Mouse (Mus musculus): ENCODE data around the gene Tnr. TPM values are rescaled to one million over a fixed set of nuclear protein-coding genes. Genes with fewer than 3 reads are reported as not detected.

The Tnr gene
- total and polyA plus RNA-seq, 2 experiments from 2014 or later: 5.4 to 51.5 TPM

GRCm38 (mm10) chr1:159535582-159535981 lies 12.0 kb downstream of the Tnr start:
- Histone ChIP-seq H3K27me3 (ENCODE audit: insufficient read depth, low read length) (no peaks in the 10 kb centered on the region), H3K4me3 (ENCODE audit: low read length) (no peak overlapping the region), H3K36me3 (ENCODE audit: insufficient read depth, low read length) (no peaks in the 10 kb centered on the region), H3K4me2 (ENCODE audit: low read depth, low read length) (no peak overlapping the region), H3K27ac (no peak overlapping the region), H3K9ac (replicated peaks; ENCODE audit: low read length) (no peak overlapping the region), H3K9me3 (ENCODE audit: low read length) (no peaks in the 10 kb centered on the region), H3K4me1 (ENCODE audit: insufficient read depth, low read length) (peaks cover 6% of the 10 kb centered on the region)
- WGBS: 12% methylated on average over 4 of the region's 4 CpGs
- TF ChIP-seq CTCF (IDR thresholded peaks at IDR 0.05; ENCODE audit: low read depth): no peak
- no peak for DNase-seq (ENCODE audit: low spot score)
- no peak for ATAC-seq

DNA sequence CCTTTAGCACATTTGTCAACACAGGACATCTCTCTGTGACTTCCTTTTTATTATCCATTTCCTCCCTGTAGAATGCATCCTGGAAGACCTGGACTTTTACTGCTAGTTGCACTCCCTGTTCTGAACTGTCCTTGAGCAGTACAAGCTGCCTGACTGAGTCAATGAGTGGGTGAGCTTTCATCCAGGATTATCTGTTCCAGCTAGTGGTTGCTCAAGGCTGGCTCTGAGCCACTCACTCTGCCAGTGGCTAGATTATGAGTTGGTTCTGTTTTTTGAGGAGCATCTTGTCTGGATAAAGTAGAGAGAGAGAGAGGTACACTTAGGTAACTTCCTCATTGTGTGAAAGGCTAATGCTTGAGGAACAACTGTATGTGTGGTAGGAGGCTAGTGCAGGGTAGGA lies 14.0 kb downstream of the Tnr start:
- no peak for TF ChIP-seq CTCF (IDR thresholded peaks at IDR 0.05; ENCODE audit: low read depth)
- Histone ChIP-seq H3K4me1 (ENCODE audit: insufficient read depth, low read length) (peaks cover 6% of the 10 kb centered on the region; the same call in 1 of the 2 replicates), H3K36me3 (ENCODE audit: insufficient read depth, low read length) (no peaks in the 10 kb centered on the region), H3K4me3 (ENCODE audit: low read length) (no peak overlapping the region), H3K4me2 (ENCODE audit: low read depth, low read length) (no peak overlapping the region), H3K27me3 (ENCODE audit: insufficient read depth, low read length) (no peaks in the 10 kb centered on the region), H3K9me3 (ENCODE audit: low read length) (no peaks in the 10 kb centered on the region), H3K27ac (no peak overlapping the region), H3K9ac (replicated peaks; ENCODE audit: low read length) (no peak overlapping the region)
- DNase-seq (ENCODE audit: low spot score) (no peak), ATAC-seq (no peak)

GRCm38 (mm10) chr1:159538076-159538475 lies 14.5 kb downstream of the Tnr start:
- DNase-seq (ENCODE audit: low spot score): no peak
- no peak overlapping the region for H3K4me2 ChIP-seq (ENCODE audit: low read depth, low read length)
- H3K27ac ChIP-seq: no peak overlapping the region
- WGBS: 23% methylated on average over 7 of the region's 7 CpGs
- H3K36me3 ChIP-seq (ENCODE audit: insufficient read depth, low read length): no peaks in the 10 kb centered on the region
- H3K27me3 ChIP-seq (ENCODE audit: insufficient read depth, low read length): no peaks in the 10 kb centered on the region
- no peak overlapping the region for H3K9ac ChIP-seq (replicated peaks; ENCODE audit: low read length)
- ATAC-seq: no peak
- no peaks in the 10 kb centered on the region for H3K9me3 ChIP-seq (ENCODE audit: low read length)
- 0 out of 2 replicates have a peak, but pooled peaks cover 2% of the 10 kb centered on the region for H3K4me1 ChIP-seq (ENCODE audit: insufficient read depth, low read length)
- no peak for TF ChIP-seq CTCF (IDR thresholded peaks at IDR 0.05; ENCODE audit: low read depth)
- no peak overlapping the region for H3K4me3 ChIP-seq (ENCODE audit: low read length)

DNA sequence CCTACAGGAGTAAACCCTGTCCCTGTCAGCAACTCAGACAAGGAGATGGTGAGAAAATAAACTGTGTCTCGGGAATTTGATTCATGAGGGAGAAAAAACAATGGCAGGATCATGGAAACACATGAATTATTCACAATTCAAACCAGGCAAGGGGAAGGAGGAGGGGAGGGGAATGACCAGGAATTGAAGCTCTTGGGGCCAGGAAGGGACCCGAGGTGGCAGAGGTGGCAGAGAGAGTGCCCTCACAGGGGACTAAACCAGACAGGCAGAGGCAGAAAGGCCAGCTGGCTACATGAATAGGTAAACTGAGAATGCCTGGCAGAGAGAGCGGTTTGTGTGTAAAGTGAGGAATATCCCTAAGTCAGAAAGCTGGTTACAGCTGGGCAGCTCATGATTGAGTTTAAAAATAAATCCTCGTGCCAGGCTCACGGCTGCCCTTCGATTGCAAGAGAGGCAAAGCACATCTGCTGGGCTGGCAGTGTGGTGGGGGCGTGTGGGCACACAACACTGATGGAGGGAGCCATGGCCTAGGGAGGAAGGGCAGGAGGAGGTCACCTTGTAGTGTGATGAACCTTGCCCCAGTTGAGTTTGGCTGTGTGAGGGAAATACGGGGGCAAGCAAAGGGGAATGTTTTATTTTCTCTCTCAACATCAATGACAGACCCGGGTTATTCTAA lies 22.0 kb downstream of the Tnr start:
- DNase-seq (ENCODE audit: low spot score): no peak
- 50% methylated on average over 9 of the region's 9 CpGs for WGBS
- H3K9ac ChIP-seq (replicated peaks; ENCODE audit: low read length): no peak overlapping the region
- no peak overlapping the region for H3K27ac ChIP-seq
- no peaks in the 10 kb centered on the region for H3K36me3 ChIP-seq (ENCODE audit: insufficient read depth, low read length)
- no peaks in the 10 kb centered on the region for H3K27me3 ChIP-seq (ENCODE audit: insufficient read depth, low read length)
- no peak overlapping the region for H3K4me2 ChIP-seq (ENCODE audit: low read depth, low read length)
- no peaks in the 10 kb centered on the region for H3K9me3 ChIP-seq (ENCODE audit: low read length)
- no peak overlapping the region for H3K4me3 ChIP-seq (ENCODE audit: low read length)
- no peak for ATAC-seq
- TF ChIP-seq CTCF (IDR thresholded peaks at IDR 0.05; ENCODE audit: low read depth): no peak
- H3K4me1 ChIP-seq (ENCODE audit: insufficient read depth, low read length): no peaks in the 10 kb centered on the region

DNA sequence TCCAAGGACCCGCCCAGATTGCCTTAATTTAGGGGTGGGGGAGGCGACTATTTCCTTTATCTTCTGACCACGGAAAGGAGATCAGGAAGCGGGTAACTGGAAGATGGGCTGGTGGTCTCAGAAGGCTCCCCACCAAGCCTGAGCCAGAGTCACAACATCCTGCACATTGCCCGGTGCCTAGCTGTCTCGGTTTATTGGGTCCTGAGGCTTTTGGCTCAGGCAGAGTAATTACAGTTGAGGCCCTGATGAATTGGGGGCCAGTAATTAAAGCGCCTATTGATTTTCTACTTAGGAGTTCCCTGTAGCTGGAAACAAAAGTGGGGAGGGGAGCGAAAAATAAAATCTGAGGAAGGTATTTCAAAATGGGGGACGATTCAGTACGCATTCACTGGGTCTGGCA lies 27.5 kb downstream of the Tnr start:
- WGBS: 64% methylated on average over 10 of the region's 10 CpGs
- H3K9ac ChIP-seq (replicated peaks; ENCODE audit: low read length): no peak overlapping the region
- DNase-seq (ENCODE audit: low spot score) (no peak), ATAC-seq (no peak)
- no peak overlapping the region for H3K27ac ChIP-seq
- no peak for TF ChIP-seq CTCF (IDR thresholded peaks at IDR 0.05; ENCODE audit: low read depth)
- no peaks in the 10 kb centered on the region for H3K36me3 ChIP-seq (ENCODE audit: insufficient read depth, low read length)
- H3K4me2 ChIP-seq (ENCODE audit: low read depth, low read length): no peak overlapping the region
- no peak overlapping the region for H3K4me3 ChIP-seq (ENCODE audit: low read length)
- H3K4me1 ChIP-seq (ENCODE audit: insufficient read depth, low read length): no peaks in the 10 kb centered on the region
- no peaks in the 10 kb centered on the region for H3K9me3 ChIP-seq (ENCODE audit: low read length)
- no peaks in the 10 kb centered on the region for H3K27me3 ChIP-seq (ENCODE audit: insufficient read depth, low read length)

DNA sequence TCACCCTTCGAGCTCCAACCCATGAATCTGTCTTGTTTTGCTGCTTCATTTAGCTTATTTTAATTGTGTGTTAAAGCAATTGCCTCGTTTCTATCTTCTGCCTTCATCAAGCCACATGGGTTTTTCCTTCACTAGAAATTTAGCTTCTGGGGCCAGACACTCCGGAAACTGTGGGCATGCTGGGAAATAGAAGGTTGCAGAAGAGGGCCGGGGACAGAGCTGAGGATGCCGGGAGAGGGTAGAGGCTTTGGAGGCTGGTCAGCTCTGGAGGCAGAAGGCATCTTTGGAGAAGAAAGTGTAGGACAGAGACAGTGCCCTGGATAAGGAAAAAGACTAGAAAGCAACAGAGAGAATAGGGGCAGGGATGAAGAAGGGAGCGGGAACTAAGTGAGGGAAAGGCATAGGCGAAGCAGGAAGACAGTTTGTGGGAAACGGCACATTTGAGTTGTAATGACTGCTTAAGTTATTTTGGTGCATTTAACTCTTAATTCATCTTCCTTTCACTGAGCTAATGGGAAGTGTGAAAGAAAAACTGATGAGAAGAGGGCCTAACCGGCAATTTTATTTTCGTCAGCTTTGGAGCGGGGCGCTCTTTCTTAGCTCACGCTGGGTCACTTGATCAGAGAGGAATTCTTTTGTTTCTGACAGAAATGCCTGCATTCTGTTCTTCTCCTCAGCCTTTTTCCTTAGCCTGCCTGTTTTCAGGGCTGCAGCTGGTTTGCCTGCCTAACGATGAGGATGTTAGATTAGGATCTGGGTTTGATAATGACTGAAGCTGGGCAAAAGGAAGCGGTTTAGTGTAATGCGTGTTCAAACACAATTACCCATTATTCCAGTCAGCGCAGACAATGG lies 28.2 kb downstream of the Tnr start:
- Histone ChIP-seq H3K4me2 (ENCODE audit: low read depth, low read length) (no peak overlapping the region), H3K36me3 (ENCODE audit: insufficient read depth, low read length) (no peaks in the 10 kb centered on the region), H3K27ac (no peak overlapping the region), H3K9me3 (ENCODE audit: low read length) (no peaks in the 10 kb centered on the region), H3K9ac (replicated peaks; ENCODE audit: low read length) (no peak overlapping the region), H3K4me3 (ENCODE audit: low read length) (no peak overlapping the region), H3K27me3 (ENCODE audit: insufficient read depth, low read length) (no peaks in the 10 kb centered on the region), H3K4me1 (ENCODE audit: insufficient read depth, low read length) (no peaks in the 10 kb centered on the region)
- peak; percentile 15 for DNase-seq (ENCODE audit: low spot score)
- no peak for ATAC-seq
- 32% methylated on average over 17 of the region's 17 CpGs for WGBS
- TF ChIP-seq CTCF (IDR thresholded peaks at IDR 0.05; ENCODE audit: low read depth): no peak

DNA sequence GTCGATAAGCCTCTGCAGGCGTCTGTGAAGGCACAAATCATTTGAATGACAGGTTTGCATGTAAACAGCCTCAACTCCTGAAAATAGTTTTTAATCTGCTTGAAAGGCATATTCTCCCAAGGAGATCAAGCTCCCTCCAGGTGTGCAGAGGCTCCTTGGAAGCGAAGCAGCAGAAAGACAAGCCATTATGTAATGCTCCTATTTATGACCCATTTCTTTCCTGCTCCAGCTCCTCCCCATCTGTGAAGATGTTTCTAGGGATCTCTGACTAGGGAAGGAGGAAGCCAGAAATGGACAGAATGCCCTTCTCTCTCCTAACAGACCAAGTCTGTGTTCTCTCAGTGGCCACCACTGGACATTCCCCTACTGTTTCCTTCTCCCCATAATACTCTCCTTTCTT lies 38.0 kb downstream of the Tnr start:
- ATAC-seq: no peak

More for the DNA sequence above, 38.0 kb downstream of the Tnr start:
- Histone ChIP-seq H3K4me3 (ENCODE audit: low read length) (no peak overlapping the region), H3K4me2 (ENCODE audit: low read depth, low read length) (no peak overlapping the region), H3K9ac (replicated peaks; ENCODE audit: low read length) (no peak overlapping the region), H3K9me3 (ENCODE audit: low read length) (no peaks in the 10 kb centered on the region), H3K4me1 (ENCODE audit: insufficient read depth, low read length) (no peaks in the 10 kb centered on the region), H3K27me3 (ENCODE audit: insufficient read depth, low read length) (no peaks in the 10 kb centered on the region), H3K36me3 (ENCODE audit: insufficient read depth, low read length) (no peaks in the 10 kb centered on the region), H3K27ac (no peak overlapping the region)
- TF ChIP-seq CTCF (IDR thresholded peaks at IDR 0.05; ENCODE audit: low read depth): no peak
- 71% methylated on average over 3 of the region's 3 CpGs for WGBS
- no peak for DNase-seq (ENCODE audit: low spot score)

Data from hindbrain, postnatal 0 days (tissue).